Mouse (Mus musculus) cerebellum, adult 9-10 months (tissue): ENCODE results near the gene N4bp2l1.
"Not testable (repeated sequence)": the region's sequence is repeated elsewhere in the genome, so short reads cannot be mapped to it uniquely, and the experiment has no call there.

Experiments
- DNase-seq: peaks from one replicate; pipeline ENCODE4 v3.0.0; 2022

The N4bp2l1 gene

DNA sequence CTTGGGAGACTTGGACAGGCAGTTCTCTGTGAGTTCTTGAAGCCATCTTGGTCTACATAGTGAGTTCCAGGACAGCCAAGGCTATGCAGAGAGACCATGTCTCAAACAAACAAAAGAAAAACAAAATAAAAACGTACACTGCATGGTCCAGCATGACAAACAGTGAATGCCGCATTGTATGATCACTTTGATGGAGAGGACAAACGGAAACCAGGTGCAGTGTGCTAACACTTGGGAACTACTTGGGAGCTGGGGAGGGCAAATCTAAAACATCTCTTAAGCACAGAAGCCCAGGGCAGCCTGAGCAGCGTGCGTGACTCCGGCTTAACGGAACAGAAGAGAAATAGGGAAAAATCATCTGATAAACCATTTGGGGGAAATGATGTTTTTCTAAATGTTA is at the start of gene N4bp2l1:
N4bp2l1 (minus strand) TSS at position 101 of the 400 bp plus-strand sequence.
- DNase-seq = no peak

GRCm38 (mm10) chr5:150644926-150645325 is 47.9 kb upstream of the N4bp2l1 start:
- DNase-seq = no peak

- DNase-seq = not testable (repeated sequence)
These were observed 46.4 kb upstream of the N4bp2l1 start for GRCm38 (mm10) chr5:150643390-150643789.

- no peak for DNase-seq
These were observed 44.5 kb upstream of the N4bp2l1 start for GRCm38 (mm10) chr5:150641440-150641839.

- no peak for DNase-seq
These were observed 32.7 kb upstream of the N4bp2l1 start for GRCm38 (mm10) chr5:150629692-150630091.

- DNase-seq = no peak
These were observed 32.3 kb upstream of the N4bp2l1 start for GRCm38 (mm10) chr5:150629272-150629671.

DNA sequence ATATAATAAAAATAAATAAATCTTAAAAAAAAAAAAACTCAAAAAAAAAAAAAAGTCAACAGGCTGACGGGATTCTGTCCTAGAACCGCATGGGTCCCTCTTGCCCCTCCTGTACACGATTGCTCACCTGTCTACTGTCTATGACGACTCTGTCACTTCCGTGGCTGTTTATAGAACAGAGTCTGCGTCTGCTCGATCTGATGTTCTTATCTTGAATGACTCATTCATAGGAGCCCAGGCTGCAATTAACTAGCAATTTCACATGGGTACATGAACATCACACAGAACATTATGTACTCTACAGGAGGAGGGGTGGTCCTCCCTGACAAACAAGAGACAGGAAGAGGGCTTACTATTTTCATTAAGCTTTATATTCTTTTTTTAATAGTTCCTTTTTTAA is 28.5 kb upstream of the N4bp2l1 start:
- DNase-seq = no peak

DNA sequence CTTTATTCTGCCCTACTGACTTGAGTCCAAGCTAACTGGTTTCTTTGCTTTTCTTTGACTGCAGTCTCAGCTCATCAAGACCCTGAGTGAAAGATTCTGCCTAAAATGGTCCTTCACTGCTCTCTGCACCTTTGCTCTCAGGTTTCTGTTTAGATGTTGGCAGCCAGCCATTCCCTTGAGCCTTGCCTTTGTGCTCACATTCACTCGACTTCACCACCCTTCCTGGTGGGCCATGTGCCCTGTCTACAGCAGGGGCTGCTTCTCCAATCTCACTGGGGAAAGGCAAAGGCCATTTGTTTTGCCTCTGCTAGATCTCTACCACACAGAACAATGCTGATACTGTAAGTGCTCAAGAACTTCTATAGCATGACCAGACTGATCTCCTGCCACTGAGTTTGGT is 25.8 kb upstream of the N4bp2l1 start:
- DNase-seq = no peak

- DNase-seq = no peak
These were observed 24.6 kb upstream of the N4bp2l1 start for GRCm38 (mm10) chr5:150621592-150621991.

DNA sequence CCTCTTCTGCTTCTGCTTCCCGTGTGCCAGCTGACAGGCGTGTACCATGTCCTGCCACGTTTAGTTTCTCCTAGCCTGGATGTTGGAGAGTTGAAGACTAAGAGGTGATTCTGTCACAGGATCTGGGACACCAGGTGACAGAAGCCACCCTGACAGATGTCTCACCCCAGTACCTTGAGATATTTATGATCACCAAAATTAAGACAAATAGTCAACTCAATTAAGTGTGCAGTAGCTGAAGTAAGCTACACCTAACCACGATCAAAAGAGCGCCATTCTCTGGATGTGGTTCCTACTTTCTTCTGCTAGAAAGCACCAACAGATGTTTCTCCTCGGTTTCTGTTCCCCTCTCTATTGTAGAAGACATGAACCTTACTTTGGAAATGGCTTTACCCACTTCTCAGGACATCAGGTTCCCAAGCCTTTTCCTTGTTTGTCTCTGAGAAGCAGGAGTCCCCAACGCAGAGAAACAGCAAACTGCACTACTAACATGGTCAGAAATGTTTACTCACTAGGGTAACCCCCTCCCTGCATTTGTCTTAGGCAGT is 23.7 kb upstream of the N4bp2l1 start:
- no peak for DNase-seq

GRCm38 (mm10) chr5:150618599-150619355 is 21.8 kb upstream of the N4bp2l1 start:
- DNase-seq = no peak

- DNase-seq = no peak
These were observed 19.7 kb upstream of the N4bp2l1 start for GRCm38 (mm10) chr5:150616731-150617130.

- no peak for DNase-seq
These were observed 19.2 kb upstream of the N4bp2l1 start for GRCm38 (mm10) chr5:150616216-150616615.

GRCm38 (mm10) chr5:150614054-150614453 is 17.1 kb upstream of the N4bp2l1 start:
- no peak for DNase-seq

GRCm38 (mm10) chr5:150611697-150612096 is 14.7 kb upstream of the N4bp2l1 start:
- DNase-seq = no peak

GRCm38 (mm10) chr5:150611136-150611535 is 14.1 kb upstream of the N4bp2l1 start:
- no peak for DNase-seq

DNA sequence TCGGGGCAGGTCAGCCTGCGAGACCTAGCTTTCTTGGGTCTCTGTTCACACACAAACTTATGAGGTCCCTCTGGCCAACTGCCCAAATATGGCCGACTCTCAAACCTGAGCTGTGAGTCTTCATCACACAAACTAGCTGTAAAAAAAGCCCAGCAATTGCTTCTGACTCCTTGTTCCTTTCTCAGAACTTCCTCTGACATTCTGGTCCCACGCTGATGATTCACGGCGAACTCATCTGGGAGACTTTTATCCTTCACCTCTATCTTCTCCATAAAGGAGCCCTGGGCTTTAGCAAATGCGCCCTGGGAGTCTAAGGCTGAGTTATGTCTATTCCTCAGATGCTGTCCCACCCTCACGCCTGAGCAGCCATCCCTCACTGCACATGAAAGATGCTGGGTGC is 10.6 kb upstream of the N4bp2l1 start:
- no peak for DNase-seq

DNA sequence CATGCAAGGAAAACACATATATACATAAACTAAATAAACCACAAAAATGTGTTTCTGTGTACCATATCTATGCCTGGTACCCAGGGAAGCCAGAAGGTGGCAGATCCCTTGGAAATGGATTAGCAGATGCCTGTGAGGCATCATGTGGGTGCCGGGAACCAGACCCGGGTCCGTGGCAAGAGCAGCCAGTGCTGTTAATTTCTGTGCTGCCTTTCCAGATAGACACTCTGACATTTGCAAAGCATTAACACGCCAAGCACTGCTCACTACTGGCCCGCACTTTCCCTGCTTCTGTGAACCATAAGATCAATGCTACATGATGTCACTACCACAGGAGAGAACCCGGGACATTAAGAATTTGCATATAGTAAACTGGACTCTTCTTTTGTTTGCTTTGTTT is 9.1 kb upstream of the N4bp2l1 start:
- DNase-seq = no peak

- no peak for DNase-seq
These were observed 4.6 kb upstream of the N4bp2l1 start for GRCm38 (mm10) chr5:150601441-150602230.

- no peak for DNase-seq
These were observed 3.8 kb upstream of the N4bp2l1 start for GRCm38 (mm10) chr5:150600554-150601440.

DNA sequence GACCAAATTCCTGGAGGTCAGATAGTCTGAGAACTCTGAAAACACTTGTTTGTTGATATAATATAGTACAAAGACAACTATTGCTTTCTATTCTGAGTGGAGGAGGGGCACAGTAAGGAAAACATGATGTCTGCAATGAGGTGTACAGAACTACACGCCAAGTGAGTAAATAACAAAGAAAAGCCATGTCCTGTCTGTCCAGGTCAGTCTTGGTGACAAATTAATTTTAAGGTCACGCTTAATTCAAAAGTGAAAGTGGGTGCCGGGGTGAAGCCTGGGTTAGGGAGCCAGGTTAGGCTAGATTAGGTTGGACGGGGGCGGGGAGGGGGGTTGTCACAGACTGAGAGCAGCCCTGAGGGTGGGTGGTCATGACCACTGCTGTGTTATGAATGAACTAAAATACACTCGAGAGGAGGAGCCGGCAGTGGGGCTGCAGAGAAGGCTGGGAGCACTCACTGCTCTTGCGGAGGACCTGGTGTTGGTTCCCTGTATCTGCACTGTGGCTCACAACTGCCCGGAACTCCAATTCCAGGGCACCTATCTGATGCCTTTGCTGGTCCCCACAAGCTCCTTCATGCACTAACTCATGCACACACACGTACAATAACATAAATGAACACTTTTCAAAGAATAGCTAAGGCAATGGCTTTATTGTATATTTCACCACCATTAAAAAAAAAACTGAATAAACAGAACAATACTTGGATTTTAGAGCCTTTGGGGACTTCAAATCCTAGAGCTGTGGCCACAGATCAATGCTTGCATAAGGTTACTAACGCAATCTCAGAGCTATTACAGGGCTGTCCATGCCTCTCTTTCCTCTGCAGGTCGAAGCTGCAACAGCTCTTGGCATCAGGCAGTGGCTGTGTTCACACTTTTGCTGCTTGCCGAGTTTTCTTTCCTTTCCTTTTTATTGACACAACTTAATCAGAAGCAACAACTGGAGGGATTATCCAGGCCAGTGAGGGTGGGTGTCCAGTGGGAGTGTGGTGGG is 2.6 kb upstream of the N4bp2l1 start:
- no peak for DNase-seq
